Mouse (Mus musculus): ENCODE measurements at regions not wholly inside any gene's neighbourhood (a gene's known extent, or its start where the extent isn't known, plus 50 kb on each side); places are given as distances from the start of the nearest gene placed in this dataset.

DNA sequence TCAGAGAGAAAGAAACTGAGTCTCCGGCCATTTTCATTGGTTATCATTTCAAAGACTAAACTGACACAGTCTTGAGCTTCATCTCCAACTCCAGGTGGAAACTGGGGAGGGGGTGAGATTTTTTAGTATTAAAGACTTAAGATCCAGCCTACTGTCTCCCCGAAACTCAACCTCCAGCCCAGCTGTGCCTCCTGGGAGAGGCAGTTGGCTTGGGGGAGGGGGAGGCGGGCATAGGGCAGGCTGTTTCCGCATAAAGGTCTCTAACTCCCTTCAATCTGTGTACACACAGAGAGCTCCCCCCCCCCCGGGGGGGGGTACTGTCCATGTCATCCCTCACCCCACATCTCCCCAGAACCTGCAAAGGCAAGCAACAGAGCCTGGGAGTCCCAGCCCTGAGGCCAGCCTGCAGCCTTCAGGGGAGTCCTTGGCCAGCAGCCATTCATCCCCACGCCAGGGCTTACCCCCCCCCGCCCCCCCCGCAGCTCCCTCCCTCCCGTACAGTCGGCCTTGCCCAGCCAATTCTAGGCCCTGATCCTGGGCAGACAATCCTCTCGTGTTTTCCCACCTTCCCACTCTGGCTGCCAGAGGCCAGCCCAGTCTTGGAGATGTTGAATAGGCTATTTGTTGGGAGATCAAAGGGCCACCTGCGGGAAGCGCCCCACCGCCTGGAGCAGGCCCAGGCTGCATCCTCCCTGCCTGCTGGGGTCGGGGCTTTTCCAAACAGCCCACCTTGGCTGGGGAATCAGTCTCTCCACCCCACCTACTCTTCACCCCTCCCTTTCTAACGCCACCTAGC, 245.2 kb downstream of the Bcl11b start:
- DNase-seq (ENCODE audit: low spot score in 2 of 2), result no peak

DNA sequence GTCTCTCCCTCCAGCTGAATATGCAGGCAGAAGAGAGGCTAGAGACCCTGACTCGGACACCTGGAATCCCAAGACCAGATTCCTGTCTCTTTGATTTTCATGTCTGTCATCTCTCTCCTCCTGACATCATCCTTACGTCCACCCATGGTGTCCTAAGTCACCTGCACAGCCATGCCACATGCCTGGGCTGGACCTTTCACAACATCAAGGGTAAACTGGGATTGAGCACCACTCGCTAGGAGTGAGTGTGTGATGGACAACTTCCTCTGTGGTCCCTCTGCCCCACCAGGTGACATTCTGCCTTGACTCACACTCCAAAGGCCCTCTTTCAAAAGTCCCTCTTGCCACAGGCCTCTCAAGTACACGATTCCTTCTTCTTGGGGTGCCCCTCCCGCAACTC, 244.1 kb downstream of the Bcl11b start:
- DNase-seq (ENCODE audit: low spot score in 2 of 2), result no peak

DNA sequence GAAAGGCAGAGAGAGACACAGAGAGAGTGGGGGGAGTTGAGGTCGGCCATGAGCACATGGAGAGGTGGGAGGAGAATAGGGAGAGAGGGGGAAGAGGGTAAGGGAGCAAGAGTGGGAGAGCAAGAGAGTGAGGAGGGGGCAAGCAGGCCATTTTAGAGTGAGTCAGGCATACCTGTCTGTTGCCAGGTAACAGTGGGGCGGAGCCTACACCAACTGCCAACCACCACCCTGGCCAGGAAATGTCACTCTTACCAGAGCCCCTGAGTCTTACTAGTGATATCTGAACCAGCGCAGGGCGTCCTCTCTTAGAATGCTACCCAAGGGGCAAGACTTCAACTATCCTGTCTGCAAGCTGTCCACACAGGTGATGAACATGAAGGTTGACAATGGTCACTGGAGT, 243.5 kb downstream of the Bcl11b start:
- no peak for DNase-seq (ENCODE audit: low spot score in 2 of 2)

DNA sequence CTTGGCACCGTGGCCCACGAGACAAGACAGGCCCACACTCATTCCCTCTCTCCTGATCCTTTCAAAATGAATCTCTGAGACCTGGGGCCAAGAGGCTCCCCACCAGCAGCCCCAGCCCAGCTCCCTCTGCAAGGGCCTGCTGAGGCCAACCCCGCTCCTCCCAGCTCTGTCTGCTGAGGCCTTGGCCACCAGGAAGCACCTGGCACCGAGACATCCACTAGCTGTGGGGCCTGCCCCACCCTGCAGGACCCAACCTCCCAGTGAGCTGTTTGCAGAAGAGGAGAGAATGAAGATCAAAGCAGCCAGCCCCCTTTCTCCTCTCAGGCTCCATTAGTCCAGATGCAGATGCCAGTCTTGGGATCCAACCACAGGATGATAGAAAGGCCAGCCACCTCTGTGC, 241.3 kb downstream of the Bcl11b start:
- no peak for DNase-seq (ENCODE audit: low spot score in 2 of 2)

DNA sequence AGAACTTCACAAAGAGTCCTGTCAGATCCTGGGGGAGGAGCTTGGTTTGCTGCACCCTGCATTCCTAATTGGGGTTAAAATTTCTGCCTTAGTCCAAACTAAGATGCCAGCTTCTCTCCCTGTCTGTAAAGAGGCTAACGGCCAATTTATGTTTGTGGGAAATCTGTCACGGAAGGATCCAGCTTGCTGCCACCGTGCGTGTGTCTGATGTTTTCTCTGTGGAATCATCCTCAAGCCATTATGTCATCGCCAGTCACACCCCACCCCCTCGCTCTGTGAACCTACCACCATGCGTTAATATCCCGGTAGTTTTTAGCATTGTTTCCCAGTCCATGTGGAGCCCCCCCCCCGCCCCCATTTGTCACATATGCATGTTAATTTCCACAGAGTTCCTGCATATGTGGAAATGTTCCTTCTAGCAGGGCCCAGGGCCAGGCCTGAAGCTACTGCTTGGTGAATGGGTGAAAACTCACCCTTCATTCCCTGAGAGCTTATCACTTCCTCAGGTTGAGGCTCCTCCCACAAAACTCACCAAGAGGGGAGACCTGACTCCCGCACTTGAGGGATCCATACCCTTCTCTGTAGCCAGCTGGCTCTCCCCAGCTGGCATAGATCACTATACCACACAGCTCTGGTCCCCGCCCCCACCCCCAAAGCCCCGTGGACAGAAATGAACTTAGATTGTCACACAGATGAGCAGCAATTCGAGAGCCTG, 233.4 kb downstream of the Bcl11b start:
- DNase-seq (ENCODE audit: low spot score in 2 of 2), result peak; percentile 32 to 36

DNA sequence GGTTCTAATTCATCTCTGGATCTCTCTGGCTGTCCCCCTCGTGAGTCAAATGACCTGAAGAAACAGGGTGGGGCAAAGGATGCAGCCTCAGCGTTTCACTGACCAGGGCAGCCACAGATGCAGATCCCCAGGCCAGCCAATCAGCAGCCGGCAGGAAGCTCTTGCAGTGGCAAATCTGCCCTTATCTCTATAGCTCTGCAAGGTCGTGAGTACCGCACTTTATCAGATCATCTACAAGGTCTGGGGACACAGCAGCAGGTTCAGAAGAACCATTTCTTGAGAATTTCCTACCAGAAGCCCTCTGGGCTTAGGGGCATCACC, 232.9 kb downstream of the Bcl11b start:
- no peak for DNase-seq (ENCODE audit: low spot score in 2 of 2)

DNA sequence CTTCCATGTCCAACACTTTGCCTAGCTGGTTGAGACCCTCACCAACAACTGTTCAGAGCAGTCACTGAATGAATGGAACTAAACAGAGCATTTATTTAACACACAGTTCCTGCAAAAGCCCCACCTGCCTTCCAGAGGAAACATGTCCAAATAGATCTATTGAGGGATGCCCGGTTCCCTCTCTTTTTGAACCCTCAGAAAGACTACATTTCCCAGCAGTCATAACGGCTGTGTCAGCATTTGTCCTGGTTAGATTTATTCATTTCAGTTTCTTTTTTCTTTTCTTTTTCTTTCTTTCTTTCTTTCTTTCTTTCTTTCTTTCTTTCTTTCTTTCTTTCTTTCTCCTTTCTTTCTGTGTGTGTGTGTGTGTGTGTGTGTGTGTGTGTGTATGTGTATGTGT, 232.1 kb downstream of the Bcl11b start:
- no peak for DNase-seq (ENCODE audit: low spot score in 2 of 2)

DNA sequence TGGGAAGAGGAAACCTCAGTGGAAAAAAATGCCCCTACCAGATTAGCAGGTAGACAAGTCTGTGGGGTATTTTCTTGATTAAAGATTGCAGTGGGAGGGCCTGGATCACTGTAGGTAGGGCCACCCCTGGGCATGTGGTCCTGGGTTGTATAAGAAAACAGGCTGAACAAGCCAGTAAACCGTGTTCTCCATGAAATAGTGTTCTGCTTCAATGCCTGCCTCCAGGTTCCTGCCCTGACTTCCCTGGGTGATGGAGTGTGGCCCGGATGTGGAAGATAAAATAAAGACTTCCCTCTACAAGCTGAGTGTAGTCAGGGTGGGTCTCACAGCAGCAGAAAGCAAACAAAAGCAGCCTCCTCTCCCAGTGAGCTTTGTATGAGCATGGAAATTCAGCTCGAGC, 231.6 kb downstream of the Bcl11b start:
- DNase-seq (ENCODE audit: low spot score in 2 of 2), result no peak

DNA sequence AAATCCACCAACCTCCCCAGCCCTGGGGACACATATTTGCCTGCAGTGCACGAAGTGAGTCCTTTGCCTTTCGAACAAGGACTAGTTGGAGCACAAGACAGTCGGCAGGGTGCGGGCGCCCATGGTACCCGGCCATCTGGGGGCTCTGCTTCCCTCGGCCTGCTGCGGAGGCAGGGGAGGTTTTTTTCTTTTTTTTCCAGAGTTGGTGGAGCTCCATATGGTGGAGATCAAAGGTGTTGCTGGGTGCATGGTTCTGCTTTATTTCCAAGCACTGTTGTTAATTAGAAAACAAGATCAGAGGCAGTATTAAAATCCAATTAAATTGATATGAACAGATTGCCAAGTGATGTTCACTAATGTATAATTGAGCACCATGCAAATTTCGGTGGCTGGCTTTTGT, 225.4 kb downstream of the Bcl11b start:
- DNase-seq (ENCODE audit: low spot score in 2 of 2), result peak in 1 of 2 experiments; percentile 44

DNA sequence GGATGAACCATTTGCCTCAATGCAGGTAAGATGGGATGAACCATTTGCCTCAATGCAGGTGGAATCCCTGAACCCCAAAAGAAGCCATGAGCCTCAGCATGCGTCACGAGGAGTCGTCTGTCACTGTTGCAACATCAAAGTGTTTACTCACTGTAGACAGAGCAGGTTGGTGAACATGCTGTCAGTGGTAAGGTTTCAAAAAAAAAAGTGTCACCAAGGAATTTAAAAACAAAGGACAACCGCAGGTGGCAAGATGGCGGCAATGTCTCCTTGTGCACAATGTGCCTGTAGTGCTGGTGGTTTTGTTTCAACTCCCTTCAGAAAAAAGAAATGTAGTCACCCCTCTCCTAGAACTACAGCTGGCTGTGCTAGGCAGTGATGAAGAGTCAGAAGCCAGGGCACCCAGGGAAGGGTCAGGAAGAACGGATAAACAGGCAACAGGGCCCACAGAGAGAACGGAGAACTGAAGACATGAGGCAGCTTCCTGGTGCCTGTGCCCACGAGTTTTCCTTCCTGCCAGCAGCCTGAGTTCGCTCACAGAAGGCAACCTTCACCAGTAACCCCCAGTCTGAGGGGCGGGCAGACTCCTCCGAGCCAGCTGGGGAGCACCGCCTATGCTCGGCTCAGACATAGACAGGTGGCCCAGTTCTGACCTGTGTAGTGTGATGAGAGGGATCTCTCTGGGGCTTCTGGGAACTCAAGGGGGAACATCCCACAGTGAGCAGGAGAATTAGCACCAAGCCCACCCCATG, 223.9 kb downstream of the Bcl11b start:
- no peak for DNase-seq (ENCODE audit: low spot score in 2 of 2)

DNA sequence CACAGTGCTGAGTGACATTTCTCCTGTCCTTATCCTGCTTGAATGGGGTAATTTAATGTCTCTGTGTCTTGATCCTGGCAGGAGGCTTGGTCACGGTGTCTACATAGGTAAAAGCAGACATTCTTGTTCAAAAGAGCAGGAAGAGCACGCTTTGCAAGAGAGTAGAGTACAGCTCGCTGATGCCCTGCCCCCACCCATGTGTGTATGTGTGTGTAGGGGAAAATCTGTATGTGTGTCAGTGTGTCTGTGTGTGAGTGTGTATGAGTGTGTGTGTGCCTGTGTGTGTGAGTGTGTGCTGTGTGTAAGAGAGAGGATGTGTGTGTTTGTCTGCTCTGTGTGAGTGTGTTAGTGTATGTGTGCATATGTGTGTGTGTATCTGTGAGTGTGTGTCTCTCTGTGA, 221.3 kb downstream of the Bcl11b start:
- no peak for DNase-seq (ENCODE audit: low spot score in 2 of 2)

DNA sequence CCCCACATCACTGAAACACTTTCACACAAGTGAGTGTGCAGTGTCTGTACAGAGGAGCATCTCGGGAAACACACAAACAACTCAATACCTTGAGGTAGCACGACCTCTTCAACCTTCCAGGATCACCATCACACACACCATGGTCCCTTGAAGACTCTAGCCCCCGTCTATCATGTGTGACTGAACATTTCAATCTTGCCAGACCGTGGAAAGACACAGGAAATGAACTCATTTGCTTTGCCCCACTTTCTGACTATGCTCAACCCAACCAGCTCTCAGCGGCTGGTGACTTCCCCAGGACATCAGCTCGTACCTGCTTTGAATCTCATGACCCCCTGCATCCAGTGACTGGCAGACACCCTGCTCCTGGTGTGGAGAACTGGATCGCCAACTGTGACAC, 219.6 kb downstream of the Bcl11b start:
- DNase-seq (ENCODE audit: low spot score in 2 of 2), result no peak

DNA sequence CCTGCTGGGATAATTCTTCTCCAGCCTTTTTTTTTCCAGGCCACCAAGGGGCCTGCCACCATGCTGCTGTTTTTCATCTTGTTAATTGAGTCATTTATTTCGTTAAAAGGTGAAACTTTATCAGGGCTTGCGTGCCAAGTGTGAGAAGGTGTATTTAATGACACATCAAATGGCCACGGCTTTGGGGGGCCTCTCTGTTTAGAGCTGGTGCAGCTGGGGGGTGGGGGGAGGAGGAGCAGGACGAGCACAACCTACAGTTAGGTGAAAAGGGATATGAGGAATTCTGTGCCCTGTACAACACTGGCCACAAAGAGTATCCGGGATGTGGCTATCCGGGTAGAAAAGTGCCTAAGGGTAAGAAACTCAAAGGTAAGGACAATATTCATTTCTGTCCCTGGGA, 213.6 kb downstream of the Bcl11b start:
- no peak for DNase-seq (ENCODE audit: low spot score in 2 of 2)

DNA sequence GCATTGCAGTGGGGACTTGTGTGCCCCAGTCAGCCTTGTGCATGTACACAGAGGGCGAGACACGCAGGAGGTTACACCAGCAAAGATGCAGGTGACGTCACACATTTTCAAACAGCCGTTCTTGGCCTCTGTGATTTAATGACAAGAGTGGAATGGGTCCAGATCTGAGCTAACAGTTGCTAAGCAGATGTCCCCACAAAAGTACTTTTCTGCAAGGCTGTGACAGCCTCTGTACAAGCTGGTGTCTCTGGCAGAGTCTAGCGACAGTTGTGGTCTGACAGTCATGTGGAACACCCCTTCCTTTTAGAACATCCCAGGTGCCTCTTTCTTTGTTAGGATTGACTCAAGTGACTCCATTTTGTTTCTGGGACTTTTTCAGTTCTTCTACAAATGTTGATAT, 203.1 kb downstream of the Bcl11b start:
- peak; percentile 48 to 52 for DNase-seq (ENCODE audit: low spot score in 2 of 2)

DNA sequence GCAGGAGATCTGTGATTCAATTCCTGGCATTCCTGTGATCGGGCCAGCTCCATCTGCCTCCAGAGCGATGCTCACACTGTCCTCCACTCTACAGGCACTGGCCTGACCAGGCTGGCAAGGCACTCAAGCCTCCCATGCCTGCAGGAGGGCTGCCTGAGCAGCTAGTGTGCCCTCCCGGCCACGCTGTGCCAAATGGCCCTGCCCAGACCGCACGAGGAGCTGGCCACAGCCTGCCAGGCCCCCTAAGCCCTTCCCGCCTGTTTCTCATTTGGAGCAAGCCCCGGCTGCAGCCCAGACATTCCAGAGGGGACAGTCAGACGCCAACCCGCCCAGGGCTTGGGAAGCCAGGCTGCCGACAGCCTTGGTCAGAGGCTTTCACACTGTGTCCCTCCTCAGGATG, 195.8 kb downstream of the Bcl11b start:
- no peak for DNase-seq (ENCODE audit: low spot score in 2 of 2)

DNA sequence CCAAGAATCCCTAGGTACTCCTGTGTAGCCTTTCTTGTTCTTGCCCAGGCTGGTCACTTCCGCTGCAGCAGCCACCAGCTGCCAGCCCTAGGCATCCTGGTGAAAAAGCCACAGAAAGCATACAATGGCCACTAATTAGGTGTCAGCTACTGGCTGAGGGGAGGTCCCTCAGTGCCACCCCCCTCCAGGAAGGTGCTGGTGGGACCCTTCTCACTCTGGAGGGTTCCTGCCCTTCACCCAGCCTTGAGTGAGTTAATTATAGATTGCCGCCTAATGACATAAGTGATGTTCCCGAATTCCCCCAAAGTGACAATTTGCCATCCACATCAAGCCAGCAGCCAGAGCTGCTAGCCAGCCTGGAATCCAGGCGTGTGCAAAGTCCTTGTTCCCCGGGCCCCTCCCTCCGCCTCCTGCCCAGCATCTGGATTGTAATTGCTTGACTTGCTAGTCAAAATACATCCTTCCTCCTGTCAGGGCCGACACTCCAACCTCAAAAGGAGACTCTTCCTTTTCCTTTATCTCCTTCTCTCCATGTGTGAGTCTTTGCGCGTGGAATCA, 195.2 kb downstream of the Bcl11b start:
- no peak for DNase-seq (ENCODE audit: low spot score in 2 of 2)

DNA sequence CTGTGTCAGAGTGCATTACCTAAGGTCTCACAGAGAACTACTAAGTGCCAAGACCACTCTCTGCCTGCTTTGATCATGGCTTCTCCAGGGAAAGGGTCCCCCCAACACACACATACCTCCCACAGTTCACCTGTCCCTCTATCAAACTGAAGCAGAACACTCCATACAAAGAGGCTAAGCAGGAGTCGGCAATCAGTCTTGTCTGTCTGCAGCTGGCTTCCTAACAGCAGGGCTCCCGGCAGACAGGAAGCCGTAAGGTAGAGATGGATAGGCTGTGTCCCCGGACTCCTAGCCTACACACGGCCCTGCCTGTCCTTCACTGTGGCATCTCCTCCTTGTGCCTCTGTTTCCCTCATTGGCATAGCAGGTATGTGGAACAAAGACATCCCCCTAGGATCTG, 192.2 kb downstream of the Bcl11b start:
- no peak for DNase-seq (ENCODE audit: low spot score in 2 of 2)

DNA sequence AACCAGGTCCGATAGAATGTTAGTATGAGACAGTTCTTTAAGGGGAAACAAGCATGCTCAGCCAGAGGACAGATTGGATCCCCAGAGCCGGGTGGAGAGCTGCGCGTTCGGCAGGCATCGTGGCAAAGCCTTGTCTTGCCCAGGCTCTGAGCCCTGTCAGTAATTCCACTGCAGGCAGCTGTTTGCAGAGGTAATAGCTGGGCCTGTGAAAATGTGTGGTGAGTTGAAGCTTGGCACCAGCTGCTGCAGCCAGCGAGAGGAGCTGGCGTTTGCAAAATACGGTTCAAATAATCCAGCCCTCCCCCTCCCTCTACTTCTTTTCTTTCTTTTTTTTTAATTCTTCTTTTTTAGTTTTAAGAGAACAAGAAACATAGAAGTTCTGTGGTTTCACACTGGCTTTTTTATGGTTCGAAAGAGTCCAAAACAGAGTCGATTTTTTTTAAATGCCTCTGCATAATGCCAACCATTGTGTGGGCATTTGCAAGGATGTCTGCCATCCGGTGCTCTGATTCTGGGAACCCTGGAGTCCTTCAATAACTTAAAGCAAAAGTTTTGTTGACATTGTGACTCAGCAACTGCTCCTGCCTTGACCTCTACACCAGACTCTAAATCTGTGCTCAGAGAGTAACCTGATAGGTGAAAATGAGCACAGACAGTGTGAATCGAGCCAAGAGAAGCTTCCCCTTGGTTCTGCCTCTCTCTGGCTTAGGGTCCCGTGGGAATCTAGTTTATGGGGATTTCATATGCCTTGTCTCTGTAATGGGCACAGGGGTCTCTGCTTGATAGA, 190.7 kb downstream of the Bcl11b start:
- no peak for DNase-seq (ENCODE audit: low spot score in 2 of 2)

DNA sequence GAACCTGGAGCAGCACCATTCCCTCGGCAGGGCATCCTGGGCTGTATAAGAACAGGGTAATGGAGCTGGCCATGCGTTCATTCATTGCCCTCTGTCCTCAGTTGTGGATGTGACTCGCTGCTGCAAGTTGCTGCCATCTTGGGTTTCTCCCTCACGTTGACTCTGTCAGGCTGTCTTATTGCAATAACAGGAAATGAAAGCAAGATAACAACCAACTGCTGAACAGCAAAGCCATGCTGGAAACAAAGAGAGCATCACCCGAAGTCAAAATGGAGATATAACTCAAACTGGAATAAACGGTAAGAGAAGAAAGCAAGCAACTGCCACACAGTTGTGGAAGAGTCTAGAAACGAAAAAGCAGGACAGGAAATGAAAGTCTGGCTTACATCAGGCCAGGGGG, 188.5 kb downstream of the Bcl11b start:
- no peak for DNase-seq (ENCODE audit: low spot score in 2 of 2)

DNA sequence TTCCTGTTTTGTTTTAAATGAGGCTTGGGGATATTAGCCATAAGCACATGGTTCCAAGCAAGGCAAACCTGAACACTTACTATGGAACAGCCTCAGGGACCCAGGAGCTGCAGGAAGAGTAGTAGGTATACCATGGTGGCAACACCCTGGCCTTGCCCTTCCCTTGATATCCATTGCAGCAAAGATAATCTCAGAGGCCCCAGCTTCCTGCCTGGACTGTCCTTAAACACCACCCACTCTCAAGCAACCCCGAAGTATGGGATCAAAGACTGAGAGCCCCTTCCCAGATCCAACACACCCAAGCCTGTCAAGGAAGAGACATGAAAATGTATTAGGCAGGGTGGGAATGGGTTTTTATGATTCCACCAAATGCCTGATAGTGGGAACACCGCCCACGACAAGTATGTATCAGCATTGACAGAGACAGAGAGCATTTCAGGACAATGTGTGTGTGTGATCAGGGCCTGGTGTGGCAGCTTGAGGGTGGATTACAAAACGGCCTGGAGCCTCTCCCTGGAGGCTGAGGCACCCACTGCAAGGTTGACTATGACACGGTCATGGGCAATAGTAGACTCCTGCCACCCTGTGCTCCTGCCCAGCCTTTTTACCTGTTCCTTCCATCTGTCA, 179.5 kb downstream of the Bcl11b start:
- peak in 1 of 2 experiments; percentile 83 for DNase-seq (ENCODE audit: low spot score in 2 of 2)

DNA sequence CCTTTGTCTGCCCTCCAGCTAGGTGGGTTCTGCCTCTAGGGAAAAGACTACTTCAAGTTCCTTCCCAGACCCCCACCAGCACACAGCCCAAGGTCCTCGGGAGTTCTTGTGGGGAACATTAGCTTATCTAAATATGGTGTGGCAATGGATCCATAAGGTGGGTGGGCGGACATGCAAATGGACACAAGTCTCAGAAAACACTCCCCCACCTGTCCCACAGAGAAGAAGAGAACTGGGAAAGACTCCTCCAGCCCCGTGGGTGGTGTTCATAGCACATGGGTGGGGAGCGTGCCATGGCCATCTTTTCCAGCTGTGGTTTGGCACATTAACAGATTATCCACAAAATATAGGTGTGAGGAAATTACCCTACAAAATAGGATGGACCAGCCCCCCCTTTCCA, 177.5 kb downstream of the Bcl11b start:
- DNase-seq (ENCODE audit: low spot score in 2 of 2), result peak in 1 of 2 experiments; percentile 42
